Mouse (Mus musculus) layer of hippocampus, adult 2 months (tissue): ENCODE data around the gene Tns3. TPM values are rescaled to one million over a fixed set of nuclear protein-coding genes. Genes with fewer than 3 reads are reported as not detected.
A peak's percentile ranks its signal among the peaks of the same experiment; 100 is the strongest.

Experiments used
- DNase-seq, 2 experiments: peaks; one replicate each; pipeline ENCODE4 v3.0.0; 2022; ENCODE audit warnings: low spot score in 2 of 2
- H3K27ac ChIP-seq: fragments of 200-600 bp; 2 replicates; pipeline ENCODE4 v1.8.1; 2022
- H3K4me3 ChIP-seq: fragments of 200-600 bp; 2 replicates; pipeline ENCODE4 v1.8.1; 2022; ENCODE audit warnings: mild to moderate bottlenecking
- CTCF ChIP-seq: fragments of 200-600 bp; conservative IDR thresholded peaks from 2 replicates; pipeline ENCODE4 v1.8.1; 2022; ENCODE audit warnings: antibody characterized with exemption, mild to moderate bottlenecking, moderate library complexity
- total RNA-seq, 2 experiments: library from RNA; stranded (reverse); gene quantifications; 2 replicates each; pipeline ENCODE4 v1.2.3; 2021

The Tns3 gene
- total RNA-seq, 2 experiments from 2014 or later: 49.2 to 53.1 TPM

DNA sequence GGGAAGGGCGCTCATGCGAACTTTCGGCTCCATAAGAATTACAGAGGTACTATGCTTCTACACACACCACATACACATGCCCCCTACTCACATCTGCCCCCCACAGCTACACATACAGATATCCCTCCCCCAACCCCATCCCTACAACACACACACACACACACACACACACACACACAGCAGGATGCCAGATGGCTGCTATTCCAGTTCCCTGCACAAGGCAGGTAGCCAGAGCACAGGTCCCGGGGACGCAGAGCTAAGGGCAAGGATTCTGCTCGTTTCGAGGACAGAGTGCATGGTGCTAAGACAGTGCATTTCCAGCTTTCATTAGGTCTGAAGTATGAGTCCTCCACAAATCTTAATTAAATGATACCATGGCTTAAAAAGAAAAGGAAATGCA, 168.5 kb downstream of the Tns3 start:
- no peak overlapping the region for H3K4me3 ChIP-seq
- H3K27ac ChIP-seq: no peak overlapping the region
- no peak for TF ChIP-seq CTCF
- DNase-seq: no peak

DNA sequence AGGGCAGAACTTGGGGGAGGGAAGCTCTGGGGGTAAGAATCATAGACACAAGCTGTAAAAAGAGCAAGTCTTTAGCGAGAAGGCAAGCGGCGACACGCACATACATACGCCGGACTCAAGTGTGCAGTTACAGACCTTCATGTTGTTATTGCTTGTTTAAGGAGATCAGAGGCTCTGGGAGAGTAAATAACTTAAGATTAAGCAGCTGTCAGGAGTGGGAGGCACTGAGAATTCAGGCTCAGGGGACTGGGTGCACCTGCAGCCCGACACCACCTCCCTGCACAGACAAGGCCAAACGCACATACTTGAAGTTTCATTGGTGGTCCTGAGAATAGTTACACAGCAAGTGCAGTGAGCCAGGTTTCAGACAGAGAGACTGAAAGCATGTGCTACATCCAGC, 169.3 kb downstream of the Tns3 start:
- H3K4me3 ChIP-seq: no peak overlapping the region
- H3K27ac ChIP-seq: no peak overlapping the region
- DNase-seq: no peak
- no peak for TF ChIP-seq CTCF

DNA sequence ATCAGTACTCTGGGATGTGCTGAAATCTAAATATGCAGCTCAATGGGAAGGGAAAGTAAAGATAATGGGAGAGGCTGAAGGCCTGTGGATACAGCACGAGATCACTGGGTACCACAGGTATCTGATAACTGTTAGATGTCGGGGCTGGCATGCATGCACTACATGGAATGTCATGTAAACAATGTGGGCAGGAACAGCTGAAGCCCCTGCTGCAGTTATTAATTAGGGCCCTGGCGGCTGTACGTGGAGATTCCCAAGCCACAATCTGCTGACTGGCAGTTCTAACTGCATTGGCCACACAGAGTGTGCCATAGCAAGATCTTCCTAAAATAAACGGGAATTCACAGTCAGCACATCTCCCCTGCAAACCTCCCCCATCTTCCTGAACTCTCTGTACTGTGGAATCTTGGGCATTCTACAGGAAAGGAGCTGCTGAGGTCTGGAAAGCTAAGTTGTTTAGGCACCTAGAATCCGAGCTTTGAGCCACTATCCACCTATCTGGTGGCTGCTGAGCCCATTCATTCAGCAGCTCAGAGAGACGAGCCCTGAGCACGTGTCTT, 170.3 kb downstream of the Tns3 start:
- TF ChIP-seq CTCF: no peak
- no peak for DNase-seq
- Histone ChIP-seq H3K4me3 (no peak overlapping the region), H3K27ac (no peak overlapping the region)

DNA sequence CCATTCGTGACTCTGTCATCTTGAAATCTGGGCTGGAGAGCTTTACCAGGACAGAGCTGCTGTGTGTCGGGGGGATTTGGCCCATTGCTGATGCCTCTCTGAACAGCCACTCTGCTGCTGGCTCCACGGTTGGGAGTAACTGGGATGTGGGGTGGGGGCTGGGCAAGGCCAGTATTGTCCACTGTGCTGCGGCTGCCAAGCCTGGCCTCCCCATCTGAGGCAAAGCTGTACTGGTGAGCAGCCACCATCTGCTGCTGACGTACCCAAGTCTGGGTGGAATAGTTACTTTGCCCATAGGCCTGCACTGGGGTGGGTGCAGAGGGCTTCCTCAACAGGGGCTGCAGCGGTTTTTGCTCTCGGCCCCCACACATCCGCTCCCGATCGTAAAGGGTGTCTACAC, 172.0 kb downstream of the Tns3 start:
- TF ChIP-seq CTCF: no peak
- no peak overlapping the region for H3K4me3 ChIP-seq
- peak; percentile 18 to 29 for DNase-seq

DNA sequence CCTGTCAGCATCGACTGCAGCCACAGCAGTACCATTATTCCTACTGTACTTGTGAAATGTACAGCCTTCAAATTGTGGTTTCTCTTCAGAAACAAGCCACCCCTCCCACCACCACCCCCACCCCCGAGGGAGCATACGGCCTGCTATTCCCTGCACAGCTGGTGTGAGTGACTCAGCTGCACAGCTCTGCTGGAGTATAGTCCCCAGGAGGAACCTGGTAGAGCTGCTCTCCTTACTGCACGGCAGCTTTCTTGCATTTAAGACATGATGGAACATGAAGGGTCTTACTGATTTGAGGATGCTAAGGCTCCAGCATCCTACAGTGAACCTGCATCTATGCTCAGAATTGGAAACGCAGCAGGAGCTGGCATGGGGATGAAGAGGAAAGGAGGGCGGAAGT, 176.1 kb downstream of the Tns3 start:
- Histone ChIP-seq H3K4me3 (no peak overlapping the region), H3K27ac (peak overlapping the region; percentile 69)
- no peak for TF ChIP-seq CTCF
- peak; percentile 36 to 46 for DNase-seq

More for the DNA sequence above, 172.0 kb downstream of the Tns3 start:
- H3K27ac ChIP-seq: no peak overlapping the region

DNA sequence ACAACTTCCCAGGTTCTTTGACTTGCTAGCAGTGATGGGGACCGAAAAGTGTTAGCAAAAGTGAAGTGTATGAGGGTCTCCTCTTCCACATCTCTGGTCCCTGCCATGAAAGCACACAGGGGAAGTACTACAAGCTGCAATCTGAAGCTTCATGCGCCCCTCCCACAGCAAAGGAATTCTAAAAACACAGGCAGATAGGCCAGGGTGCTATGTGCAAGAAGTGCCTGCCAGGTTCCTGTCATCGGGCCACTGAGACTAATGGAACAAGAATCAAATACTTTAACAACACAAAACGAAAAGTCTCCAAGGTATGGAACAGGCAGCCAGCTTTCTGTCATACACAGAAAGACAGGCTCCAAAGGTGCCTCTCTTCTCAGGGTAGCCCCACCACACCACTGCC, 177.8 kb downstream of the Tns3 start:
- no peak for TF ChIP-seq CTCF
- H3K27ac ChIP-seq: no peak overlapping the region
- no peak for DNase-seq
- H3K4me3 ChIP-seq: no peak overlapping the region

DNA sequence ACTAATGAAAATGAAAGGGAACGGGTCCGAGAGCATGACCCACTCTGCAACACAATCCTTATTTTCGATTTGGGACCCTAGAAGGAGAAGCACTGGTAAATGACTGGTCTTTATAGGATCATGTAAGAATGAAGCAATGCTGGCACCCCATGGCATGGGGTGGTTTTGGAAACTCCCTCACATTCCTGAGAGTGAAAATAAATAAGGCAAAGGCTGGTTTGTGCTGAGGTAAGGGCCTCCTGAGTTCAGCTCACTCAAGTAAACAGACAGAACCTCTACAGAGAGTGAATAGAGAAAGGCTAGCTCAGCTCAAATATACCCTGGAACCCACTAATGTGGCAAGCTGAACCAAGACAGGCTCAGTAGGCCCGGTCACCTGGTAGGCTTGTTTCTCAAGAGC, 179.8 kb downstream of the Tns3 start:
- Histone ChIP-seq H3K4me3 (no peak overlapping the region), H3K27ac (no peak overlapping the region)
- no peak for TF ChIP-seq CTCF
- no peak for DNase-seq

DNA sequence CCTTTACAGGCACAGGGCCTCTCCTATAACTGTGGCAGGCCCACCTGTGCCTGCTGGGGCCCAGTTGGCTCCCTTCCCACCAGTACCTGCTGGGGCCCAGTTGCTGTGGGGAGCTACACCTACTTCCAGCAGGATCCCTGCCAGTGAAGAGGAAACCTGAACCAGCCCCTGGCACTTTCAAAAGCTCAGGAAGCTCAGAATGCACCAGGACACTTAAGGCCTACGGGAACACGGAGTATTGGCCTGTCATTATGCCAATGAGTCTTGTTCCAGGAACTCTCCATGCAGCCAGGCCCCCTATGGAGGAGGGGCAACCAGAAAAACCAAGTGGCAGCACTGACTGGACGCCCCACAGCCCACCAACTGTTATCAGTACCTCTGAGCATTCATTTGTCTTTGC, 181.6 kb downstream of the Tns3 start:
- no peak overlapping the region for H3K27ac ChIP-seq
- no peak for TF ChIP-seq CTCF
- H3K4me3 ChIP-seq: no peak overlapping the region
- DNase-seq: no peak

DNA sequence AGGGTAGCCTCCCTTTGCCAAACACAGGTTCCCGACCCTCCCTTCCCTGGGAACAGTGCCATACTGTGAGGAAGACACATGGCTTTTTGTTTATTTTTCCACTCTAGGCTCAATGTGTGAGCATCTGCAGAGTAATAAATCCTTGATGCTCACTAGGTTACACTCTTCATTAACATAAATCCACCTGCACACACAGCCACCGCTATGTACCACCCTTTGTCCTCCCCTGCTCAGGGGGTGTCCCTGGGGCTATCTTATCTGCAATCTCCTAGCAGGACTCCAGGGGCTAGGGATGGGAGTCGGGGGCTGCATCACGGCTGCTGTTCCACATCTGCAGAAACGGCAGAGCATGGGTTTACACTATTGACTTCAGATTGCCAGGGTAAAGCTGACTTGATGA, 182.4 kb downstream of the Tns3 start:
- DNase-seq: no peak
- no peak overlapping the region for H3K27ac ChIP-seq
- no peak for TF ChIP-seq CTCF
- H3K4me3 ChIP-seq: no peak overlapping the region

DNA sequence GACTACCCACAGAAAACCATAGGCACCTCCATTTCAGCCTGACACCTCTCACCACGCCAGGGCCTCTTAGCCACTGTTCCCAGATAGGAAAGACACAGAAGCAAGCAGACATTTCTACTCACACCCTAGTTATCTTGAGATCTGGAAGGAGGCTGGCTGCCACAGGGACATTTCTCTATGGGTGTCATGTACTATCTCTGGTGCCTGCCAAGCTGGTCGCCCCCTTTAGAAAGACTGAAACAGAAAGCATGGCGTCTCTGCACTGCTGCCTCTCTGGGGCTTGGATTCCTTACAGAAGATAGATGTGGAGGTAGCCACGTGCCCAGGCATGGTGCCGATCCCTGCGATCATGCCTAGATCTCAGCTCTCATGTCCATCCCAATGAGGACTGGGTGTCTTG, 182.8 kb downstream of the Tns3 start:
- TF ChIP-seq CTCF: no peak
- Histone ChIP-seq H3K27ac (no peak overlapping the region), H3K4me3 (no peak overlapping the region)
- DNase-seq: no peak

DNA sequence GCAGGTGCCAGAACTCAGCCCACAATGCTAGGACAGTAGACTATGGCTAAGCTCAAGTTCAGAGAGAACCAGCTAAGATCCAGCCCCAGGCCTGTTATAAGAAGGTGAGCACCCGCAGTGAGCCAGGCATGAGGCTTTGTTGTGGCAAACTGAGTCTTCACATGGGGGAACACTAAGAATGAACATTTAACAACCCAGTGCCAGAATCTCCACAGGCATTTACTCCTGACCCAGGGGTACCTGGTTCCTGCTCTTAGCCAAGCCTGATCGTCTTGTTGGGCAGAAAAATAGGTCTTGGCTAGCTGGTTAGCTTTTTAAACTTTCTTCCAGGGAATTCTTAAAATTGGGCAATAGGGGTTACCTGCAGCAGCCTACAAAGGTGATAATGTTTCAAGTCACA, 184.5 kb downstream of the Tns3 start:
- H3K4me3 ChIP-seq: no peak overlapping the region
- no peak for DNase-seq
- H3K27ac ChIP-seq: no peak overlapping the region
- no peak for TF ChIP-seq CTCF

DNA sequence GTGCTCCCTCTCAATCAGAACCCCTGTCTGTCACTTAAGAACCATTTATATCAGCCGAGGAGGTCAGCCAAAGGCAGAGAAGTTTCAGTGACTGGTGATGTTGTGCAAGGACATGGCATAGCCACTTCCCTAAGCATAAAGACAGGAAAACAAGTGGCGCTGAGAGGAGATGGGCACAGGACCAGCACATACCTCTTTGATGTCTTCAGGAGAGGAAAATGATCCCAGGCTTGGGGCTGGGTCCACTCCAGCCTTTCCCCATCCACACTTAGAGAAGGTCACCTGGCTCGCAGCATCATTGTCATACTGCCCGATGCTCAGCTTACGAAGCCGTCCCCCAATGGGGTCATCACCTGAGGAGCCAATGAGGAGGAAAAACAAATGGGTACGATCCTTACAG, 185.0 kb downstream of the Tns3 start:
- no peak overlapping the region for H3K27ac ChIP-seq
- no peak for TF ChIP-seq CTCF
- no peak for DNase-seq
- no peak overlapping the region for H3K4me3 ChIP-seq

DNA sequence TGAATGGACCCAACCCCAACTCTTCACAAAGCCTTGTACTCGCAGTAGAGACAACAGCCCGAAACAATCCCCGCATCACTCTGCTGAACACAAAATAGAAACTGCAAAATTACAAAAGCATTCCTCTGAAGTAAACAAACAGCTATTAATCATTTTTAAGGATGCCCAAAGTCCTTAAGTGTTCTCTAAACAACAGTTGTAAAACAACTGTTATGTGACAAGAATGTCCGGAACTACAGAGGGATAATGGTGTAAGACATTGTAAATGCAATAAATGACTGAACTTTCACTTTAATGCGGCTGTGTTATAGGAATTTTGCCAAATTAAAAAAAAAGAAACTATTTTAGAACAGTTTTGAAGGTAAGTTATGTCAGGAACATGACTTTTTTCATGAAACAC, 190.7 kb downstream of the Tns3 start:
- DNase-seq: no peak
- Histone ChIP-seq H3K4me3 (no peak overlapping the region), H3K27ac (no peak overlapping the region)
- TF ChIP-seq CTCF: no peak

DNA sequence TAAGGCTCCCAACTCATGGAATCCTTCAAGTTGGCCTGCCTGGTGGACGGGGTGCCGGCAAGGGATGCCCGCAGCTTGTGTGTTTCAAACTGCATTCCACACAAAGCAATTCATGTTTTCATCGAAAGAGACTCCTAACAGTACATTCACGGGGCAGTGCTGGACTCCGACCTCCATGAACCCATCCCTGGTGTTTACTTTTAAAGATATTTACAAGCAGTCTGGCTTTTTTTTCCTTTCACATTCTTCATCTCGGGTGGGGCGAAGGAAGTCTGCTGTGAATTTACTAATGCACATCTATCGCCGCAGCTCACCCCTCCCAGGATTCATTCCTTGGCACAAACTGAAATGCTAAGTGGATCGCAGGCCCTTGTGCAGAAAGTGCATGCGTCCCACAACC, 191.9 kb downstream of the Tns3 start:
- no peak overlapping the region for H3K27ac ChIP-seq
- DNase-seq: no peak
- TF ChIP-seq CTCF: no peak
- no peak overlapping the region for H3K4me3 ChIP-seq

DNA sequence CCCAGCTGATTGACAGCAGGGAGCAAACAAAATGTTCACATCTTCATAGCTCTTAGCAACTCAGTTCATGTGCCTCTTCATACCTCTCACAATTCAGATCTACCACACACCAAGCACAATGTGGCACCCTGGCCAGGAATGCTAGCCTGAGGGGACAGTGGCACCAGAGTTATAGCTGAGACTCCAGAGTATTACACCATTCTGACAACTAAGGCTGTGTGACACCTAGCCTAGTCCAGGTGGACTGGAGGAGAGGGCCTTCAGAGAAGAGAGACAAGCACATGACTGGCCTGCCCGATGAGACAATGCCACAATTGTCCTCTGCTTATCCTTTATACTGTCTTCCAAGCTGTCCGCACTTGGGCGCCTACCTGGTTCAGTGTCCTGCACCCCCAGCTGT, 192.8 kb downstream of the Tns3 start:
- no peak overlapping the region for H3K27ac ChIP-seq
- H3K4me3 ChIP-seq: no peak overlapping the region
- DNase-seq: no peak
- no peak for TF ChIP-seq CTCF
